Mouse (Mus musculus) cerebellum, adult 9-10 months (tissue): ENCODE measurements around the gene Plcl1.

Experiments
- DNase-seq: peaks from one replicate; pipeline ENCODE4 v3.0.0; 2022

The Plcl1 gene

GRCm38 (mm10) chr1:55528547-55529304, 123.0 kb downstream of the Plcl1 start:
- no peak for DNase-seq

- no peak for DNase-seq
These were observed 128.1 kb downstream of the Plcl1 start for GRCm38 (mm10) chr1:55533823-55534222.

GRCm38 (mm10) chr1:55554405-55554804, 148.7 kb downstream of the Plcl1 start:
- DNase-seq: no peak

GRCm38 (mm10) chr1:55557960-55558359, 152.2 kb downstream of the Plcl1 start:
- no peak for DNase-seq

GRCm38 (mm10) chr1:55558409-55558808, 152.7 kb downstream of the Plcl1 start:
- DNase-seq: peak; percentile 6

GRCm38 (mm10) chr1:55559998-55560397, 154.3 kb downstream of the Plcl1 start:
- DNase-seq: no peak

GRCm38 (mm10) chr1:55565933-55566332, 160.2 kb downstream of the Plcl1 start:
- DNase-seq: no peak

GRCm38 (mm10) chr1:55567801-55568360, 162.2 kb downstream of the Plcl1 start:
- no peak for DNase-seq

- DNase-seq: no peak
These were observed 164.5 kb downstream of the Plcl1 start for GRCm38 (mm10) chr1:55570225-55570624.

- no peak for DNase-seq
These were observed 165.7 kb downstream of the Plcl1 start for GRCm38 (mm10) chr1:55571399-55571798.

- no peak for DNase-seq
These were observed 166.5 kb downstream of the Plcl1 start for GRCm38 (mm10) chr1:55572202-55572601.

- no peak for DNase-seq
These were observed 166.9 kb downstream of the Plcl1 start for GRCm38 (mm10) chr1:55572664-55573063.

GRCm38 (mm10) chr1:55575916-55576315, 170.2 kb downstream of the Plcl1 start:
- no peak for DNase-seq

GRCm38 (mm10) chr1:55581752-55582151, 176.0 kb downstream of the Plcl1 start:
- DNase-seq: no peak

GRCm38 (mm10) chr1:55585441-55585840, 179.7 kb downstream of the Plcl1 start:
- DNase-seq: no peak

- DNase-seq: no peak
These were observed 182.4 kb downstream of the Plcl1 start for GRCm38 (mm10) chr1:55588090-55588489.

- DNase-seq: no peak
These were observed 184.3 kb downstream of the Plcl1 start for GRCm38 (mm10) chr1:55590047-55590446.

GRCm38 (mm10) chr1:55600496-55600895, 194.8 kb downstream of the Plcl1 start:
- DNase-seq: no peak

GRCm38 (mm10) chr1:55604593-55604992, 198.9 kb downstream of the Plcl1 start:
- no peak for DNase-seq

GRCm38 (mm10) chr1:55605450-55605849, 199.7 kb downstream of the Plcl1 start:
- no peak for DNase-seq

- no peak for DNase-seq
These were observed 200.2 kb downstream of the Plcl1 start for GRCm38 (mm10) chr1:55605956-55606355.

- DNase-seq: no peak
These were observed 200.7 kb downstream of the Plcl1 start for GRCm38 (mm10) chr1:55606405-55606804.

GRCm38 (mm10) chr1:55612759-55613328, 207.1 kb downstream of the Plcl1 start:
- DNase-seq: no peak

GRCm38 (mm10) chr1:55617857-55618256, 212.1 kb downstream of the Plcl1 start:
- no peak for DNase-seq
